In genomic region chr12:70556820-70557219, GRCm38 (mm10) we compare ENCODE assay signal across 14 mouse cellular contexts.
DNase-seq lines count a peak whose midpoint lies in the region; ATAC-seq and TF ChIP-seq lines count a peak whose summit lies in the region.
"Had no signal": no experiment of that assay in that cellular context is flagged by ENCODE, and none has a peak within 500 bp of the region (broad histone marks: within the 10 kb centered on the region; RNA-seq: fewer than 3 reads in every experiment).

No protein-coding gene starts in this region.

- WGBS in hindbrain, postnatal 0 days, result 62% methylated on average over 6 of the region's 6 CpGs
- WGBS in hindbrain, embryonic 13.5 days, result 80% methylated on average over 6 of the region's 6 CpGs
- WGBS in forebrain, embryonic 16.5 days, result 75% methylated on average over 6 of the region's 6 CpGs

- H3K4me1 ChIP-seq in hindbrain, postnatal 0 days (ENCODE audit: insufficient read depth, low read length), result no peaks in the 10 kb centered on the region
- peaks cover 5% of the 10 kb centered on the region; the same call in 1 of the 2 replicates for H3K4me1 ChIP-seq in hindbrain, embryonic 13.5 days (replicated peaks)
- peaks cover 7% of the 10 kb centered on the region; the same call in 1 of the 2 replicates for H3K4me1 ChIP-seq in forebrain, embryonic 16.5 days (replicated peaks; ENCODE audit: control insufficient read depth, insufficient read depth, low read length)
- H3K4me1 ChIP-seq: limb, embryonic 12.5 days had no signal

- no peaks in the 10 kb centered on the region for H3K36me3 ChIP-seq in hindbrain, postnatal 0 days (ENCODE audit: insufficient read depth, low read length)
- H3K36me3 ChIP-seq in hindbrain, embryonic 13.5 days, result no peaks in the 10 kb centered on the region
- no peaks in the 10 kb centered on the region for H3K36me3 ChIP-seq in forebrain, embryonic 16.5 days (ENCODE audit: control insufficient read depth, insufficient read depth)
- H3K36me3 ChIP-seq: limb, embryonic 12.5 days had no signal

- no peak for TF ChIP-seq CTCF in hindbrain, postnatal 0 days (IDR thresholded peaks at IDR 0.05; ENCODE audit: low read depth)

- no peak overlapping the region for H3K4me3 ChIP-seq in hindbrain, postnatal 0 days (ENCODE audit: low read length)
- no peak overlapping the region for H3K4me3 ChIP-seq in hindbrain, embryonic 13.5 days
- no peak overlapping the region for H3K4me3 ChIP-seq in forebrain, embryonic 16.5 days (replicated peaks; ENCODE audit: low read length)
- H3K4me3 ChIP-seq: erythroblast, embryonic 14.5 days; limb, embryonic 12.5 days had no signal

- no peak overlapping the region for H3K9ac ChIP-seq in hindbrain, postnatal 0 days (replicated peaks; ENCODE audit: low read length)
- H3K9ac ChIP-seq in hindbrain, embryonic 13.5 days, result no peak overlapping the region
- H3K9ac ChIP-seq in forebrain, embryonic 16.5 days (replicated peaks; ENCODE audit: low read depth, low read length), result no peak overlapping the region
- H3K9ac ChIP-seq: limb, embryonic 12.5 days had no signal

- no peaks in the 10 kb centered on the region for H3K9me3 ChIP-seq in hindbrain, postnatal 0 days (ENCODE audit: low read length)
- no peaks in the 10 kb centered on the region for H3K9me3 ChIP-seq in hindbrain, embryonic 13.5 days
- H3K9me3 ChIP-seq in forebrain, embryonic 16.5 days (ENCODE audit: control insufficient read depth, low read length), result no peaks in the 10 kb centered on the region
- H3K9me3 ChIP-seq: limb, embryonic 12.5 days had no signal

- peak; percentile 13 for DNase-seq in cerebellum, adult 9-11 months
- DNase-seq in cerebellum, adult 18-20 months, result no peak
- peak; percentile 62 for DNase-seq in hindbrain, postnatal 0 days (ENCODE audit: low spot score)
- DNase-seq in Muller cell, postnatal 12 days (ENCODE audit: inconsistent ontology term), result peak; percentile 58
- peak; percentile 52 to 65 for DNase-seq in cerebellum, postnatal 25 days
- DNase-seq in right cerebral cortex, adult 18-20 months, result no peak
- DNase-seq: kidney, postnatal 25 days had no signal

- no peaks in the 10 kb centered on the region for H3K27me3 ChIP-seq in hindbrain, postnatal 0 days (ENCODE audit: insufficient read depth, low read length)
- no peaks in the 10 kb centered on the region; the same call in 1 of the 2 replicates for H3K27me3 ChIP-seq in hindbrain, embryonic 13.5 days
- no peaks in the 10 kb centered on the region for H3K27me3 ChIP-seq in forebrain, embryonic 16.5 days (replicated peaks; ENCODE audit: control insufficient read depth, insufficient read depth, low read length)
- H3K27me3 ChIP-seq: Patski had no signal

- peak; percentile 38; the same call in 1 of the 2 replicates for ATAC-seq in hindbrain, postnatal 0 days
- ATAC-seq in hindbrain, embryonic 13.5 days (ENCODE audit: low FRiP score), result no peak
- no peak for ATAC-seq in forebrain, embryonic 16.5 days
- ATAC-seq: CD4-positive, CD25-positive, alpha-beta regulatory T cell, adult 4 months; intestine, postnatal 0 days had no signal

- no peak overlapping the region for H3K4me2 ChIP-seq in hindbrain, postnatal 0 days (ENCODE audit: low read depth, low read length)
- no peak overlapping the region for H3K4me2 ChIP-seq in hindbrain, embryonic 13.5 days
- no peak overlapping the region for H3K4me2 ChIP-seq in forebrain, embryonic 16.5 days (ENCODE audit: low read length)
- H3K4me2 ChIP-seq: limb, embryonic 12.5 days had no signal

- H3K27ac ChIP-seq in hindbrain, postnatal 0 days, result no peak overlapping the region
- H3K27ac ChIP-seq in hindbrain, embryonic 13.5 days, result no peak overlapping the region
- H3K27ac ChIP-seq in forebrain, embryonic 16.5 days (ENCODE audit: low read length), result no peak overlapping the region
- H3K27ac ChIP-seq: limb, embryonic 12.5 days had no signal

Comparison
In these comparisons a context has a peak if more than half of its experiments do, and no peak if none do; other contexts are left out.
1. DNase-seq: peak in cerebellum, adult 9-11 months (single experiment), hindbrain, postnatal 0 days (single experiment), Muller cell, postnatal 12 days (single experiment) and cerebellum, postnatal 25 days (2 of 2); none in cerebellum, adult 18-20 months (0 of 2) and right cerebral cortex, adult 18-20 months (single experiment).